Mouse (Mus musculus): ENCODE data around the gene Cep112.

DNA sequence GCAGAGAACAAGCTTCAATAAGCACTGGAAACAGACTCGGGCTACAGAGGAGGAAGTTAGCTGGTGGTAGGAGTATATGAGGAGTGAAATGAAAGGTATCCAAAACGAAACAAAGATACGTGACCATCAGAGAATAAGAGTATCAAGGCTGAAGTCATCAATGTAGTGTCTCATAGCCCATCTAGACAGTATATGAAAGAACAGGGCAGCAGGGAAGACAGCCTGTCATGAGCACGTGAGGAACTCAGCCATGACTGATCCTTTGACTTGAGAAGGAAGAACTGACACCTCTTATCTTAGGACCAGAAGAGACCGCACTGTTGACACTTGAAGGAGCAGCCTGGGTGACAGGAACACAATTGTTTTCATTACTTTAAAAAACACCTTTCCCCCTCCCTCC, 373.4 kb downstream of the Cep112 start:
- TF ChIP-seq CTCF (IDR thresholded peaks at IDR 0.05; ENCODE audit: control insufficient read depth, insufficient read depth, low read length) = no peak
- TF ChIP-seq POLR2A (IDR thresholded peaks at IDR 0.05; ENCODE audit: borderline replicate concordance, control insufficient read depth, low read depth, low read length) = no peak

All from bone marrow, adult 2 months (tissue).